Mouse (Mus musculus): Measurements from ENCODE around the gene Phpt1.

DNA sequence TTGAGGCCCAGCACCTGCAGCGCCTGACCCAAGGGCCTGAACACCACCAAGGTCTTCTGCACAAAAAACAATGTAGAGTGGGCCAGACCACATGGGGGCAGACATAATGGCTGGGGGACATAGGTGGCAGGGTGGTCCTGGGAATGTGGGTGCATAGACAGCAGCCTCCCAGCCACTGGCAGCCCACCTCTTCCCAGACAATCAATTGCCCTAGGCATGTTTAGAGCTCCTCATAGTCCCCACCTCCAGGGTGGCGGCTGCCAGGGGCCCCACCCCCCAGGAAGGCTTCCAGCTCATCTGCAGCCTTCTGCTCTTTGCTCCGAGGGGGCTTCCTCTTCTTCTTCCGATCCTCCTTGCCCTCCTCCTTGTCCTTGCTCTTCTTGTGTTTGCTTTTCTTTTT is 8.5 kb upstream of the Phpt1 start:
- TF ChIP-seq GATA1 (IDR thresholded peaks at IDR 0.05; ENCODE audit: low read length) (no peak), TAL1 (IDR thresholded peaks at IDR 0.05; ENCODE audit: low read length) (no peak)
